Mouse (Mus musculus): Measurements from ENCODE around the gene Tnni2.

The Tnni2 gene

GRCm38 (mm10) chr7:142431106-142431505, 10.5 kb upstream of the Tnni2 start:
- no peak for DNase-seq

GRCm38 (mm10) chr7:142433623-142434022, 8.0 kb upstream of the Tnni2 start:
- DNase-seq: peak in 1 of 2 experiments; percentile 28

GRCm38 (mm10) chr7:142434137-142434865, 7.3 kb upstream of the Tnni2 start, which contains the start of gene Syt8:
Syt8 (plus strand) TSS chr7:142434850.
- no peak for DNase-seq

- peak; percentile 82 to 83 for DNase-seq
These were observed 6.1 kb upstream of the Tnni2 start for GRCm38 (mm10) chr7:142435524-142435923.

GRCm38 (mm10) chr7:142437324-142437723, 4.3 kb upstream of the Tnni2 start:
- no peak for DNase-seq

GRCm38 (mm10) chr7:142439966-142440365, 1.6 kb upstream of the Tnni2 start:
- DNase-seq: peak; percentile 54 to 60

- peak in 1 of 2 experiments; percentile 41 for DNase-seq
These were observed 922 bp upstream of the Tnni2 start for GRCm38 (mm10) chr7:142440657-142441114.

GRCm38 (mm10) chr7:142442081-142442907, 686 bp downstream of the Tnni2 start:
- no peak for DNase-seq

GRCm38 (mm10) chr7:142442908-142443420, 1.4 kb downstream of the Tnni2 start:
- no peak for DNase-seq

GRCm38 (mm10) chr7:142443474-142443873, 1.9 kb downstream of the Tnni2 start:
- no peak for DNase-seq

- no peak for DNase-seq
These were observed 2.6 kb downstream of the Tnni2 start for GRCm38 (mm10) chr7:142444171-142444570.

GRCm38 (mm10) chr7:142445324-142445723, 3.7 kb downstream of the Tnni2 start:
- no peak for DNase-seq

- DNase-seq: no peak
These were observed 4.7 kb downstream of the Tnni2 start for GRCm38 (mm10) chr7:142446264-142446663.

GRCm38 (mm10) chr7:142449038-142449617, 7.5 kb downstream of the Tnni2 start:
- DNase-seq: peak in 1 of 2 experiments; percentile 2

- DNase-seq: no peak
These were observed 13.1 kb downstream of the Tnni2 start for GRCm38 (mm10) chr7:142454706-142455105.

GRCm38 (mm10) chr7:142455251-142455650, 13.6 kb downstream of the Tnni2 start:
- DNase-seq: peak in 1 of 2 experiments; percentile 8

- DNase-seq: no peak
These were observed 15.2 kb downstream of the Tnni2 start for GRCm38 (mm10) chr7:142456806-142457205.

GRCm38 (mm10) chr7:142457227-142457811, 15.7 kb downstream of the Tnni2 start:
- peak; percentile 78 to 85 for DNase-seq

- DNase-seq: no peak
These were observed 16.4 kb downstream of the Tnni2 start for GRCm38 (mm10) chr7:142458026-142458425.

GRCm38 (mm10) chr7:142458676-142459298, 17.2 kb downstream of the Tnni2 start:
- DNase-seq: peak in 1 of 2 experiments; percentile 14

GRCm38 (mm10) chr7:142459299-142459691, 17.7 kb downstream of the Tnni2 start:
- no peak for DNase-seq

GRCm38 (mm10) chr7:142460636-142461077, 19.0 kb downstream of the Tnni2 start, which contains the start of gene Lsp1:
Lsp1 (plus strand) TSS chr7:142460809.
- DNase-seq: peak in 1 of 2 experiments; percentile 7
